Mouse (Mus musculus) embryonic facial prominence, embryonic 13.5 days (tissue): ENCODE results near the gene Glyctk. TPM values are rescaled to one million over a fixed set of nuclear protein-coding genes. Genes with fewer than 3 reads are reported as not detected.

ENCODE experiments used
- ATAC-seq: fragments of 200-750 bp; cut with Nextera tagmentation; 2 replicates; pipeline ENCODE4 v1.8.0; 2017; ENCODE audit warnings: low read depth; ENCODE audit not compliant: insufficient number of reproducible peaks, insufficient read depth, low FRiP score, low TSS enrichment
- H3K27ac ChIP-seq: fragments of 300-500 bp; sonication (generic); 2 replicates; pipeline ENCODE4 v1.5.1; 2015; ENCODE audit warnings: moderate library complexity, mild to moderate bottlenecking, inconsistent platforms
- H3K27me3 ChIP-seq: fragments of 300-500 bp; sonication (generic); 2 replicates; pipeline ENCODE4 v1.6.1; 2015; ENCODE audit warnings: mild to moderate bottlenecking, inconsistent platforms
- H3K36me3 ChIP-seq: fragments of 300-500 bp; sonication (generic); 2 replicates; pipeline ENCODE4 v1.6.1; 2015; ENCODE audit warnings: mild to moderate bottlenecking, inconsistent platforms
- H3K4me1 ChIP-seq: fragments of 300-500 bp; sonication (generic); 2 replicates; pipeline ENCODE4 v1.6.1; 2015; ENCODE audit warnings: inconsistent platforms
- H3K4me2 ChIP-seq: fragments of 300-500 bp; sonication (generic); 2 replicates; pipeline ENCODE4 v1.6.1; 2015; ENCODE audit warnings: moderate library complexity, mild to moderate bottlenecking, inconsistent platforms
- H3K4me3 ChIP-seq: fragments of 300-500 bp; sonication (generic); 2 replicates; pipeline ENCODE4 v1.5.1; 2015; ENCODE audit warnings: mild to moderate bottlenecking, inconsistent platforms
- H3K9ac ChIP-seq: fragments of 300-500 bp; sonication (generic); 2 replicates; pipeline ENCODE4 v1.6.1; 2015; ENCODE audit warnings: mild to moderate bottlenecking, inconsistent platforms
- H3K9me3 ChIP-seq: fragments of 300-500 bp; sonication (generic); 2 replicates; pipeline ENCODE4 v1.6.1; 2016; ENCODE audit warnings: inconsistent platforms
- WGBS: fragments of 180-500 bp; shearing (Covaris S2); methylation state at CpG from one replicate; pipeline ENCODE4 v1.1.7; 2015; ENCODE audit warnings: mixed read lengths; 5-methylcytosine and 5-hydroxymethylcytosine counted together
- microRNA counts: library from miRNA; unstranded; fragments of <30 nt; microRNA quantifications from one replicate; lab custom pipeline; 2016
- microRNA-seq: library from miRNA; unstranded; fragments of <30 nt; microRNA quantifications from one replicate; pipeline ENCODE4, GENCODE M21; 2016
- polyA plus RNA-seq: library from polyadenylated mRNA; unstranded; fragments of >200 nt; fragmentation: Nextera tagmentation; extraction: Ambion mirVana; gene quantifications from 2 replicates; pipeline ENCODE4 v1.2.1, GENCODE M21; 2015

Glyctk gene
- polyA plus RNA-seq, 1 experiment from 2014 or later = 4.6 TPM

DNA sequence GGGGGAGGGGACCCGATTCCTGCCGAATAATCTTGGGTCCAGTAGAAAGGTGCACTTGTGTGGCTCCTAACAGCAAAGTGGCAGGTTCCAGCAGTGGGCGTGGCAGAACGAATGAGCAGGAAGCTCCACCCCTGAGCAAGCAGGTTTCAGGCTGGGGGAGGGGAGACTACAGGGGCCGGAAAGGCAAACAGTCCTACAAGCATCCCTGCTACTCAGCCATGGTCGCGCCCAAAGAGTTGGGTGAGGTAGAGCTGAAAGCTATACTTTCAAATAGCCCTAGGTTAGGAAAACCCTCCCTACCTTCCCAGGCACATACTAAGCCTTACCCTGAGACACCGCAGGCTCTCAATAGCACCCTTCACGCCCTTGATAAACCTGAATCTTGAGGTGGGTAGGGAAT is 51.7 kb downstream of the Glyctk start:
- H3K4me1 ChIP-seq = no peaks in the 10 kb centered on the region
- H3K27me3 ChIP-seq = no peaks in the 10 kb centered on the region
- WGBS = 76% methylated on average over 9 of the region's 9 CpGs
- no peaks in the 10 kb centered on the region for H3K9me3 ChIP-seq
- ATAC-seq = no peak
- H3K36me3 ChIP-seq = no peaks in the 10 kb centered on the region
- no peak overlapping the region for H3K4me3 ChIP-seq
- no peak overlapping the region for H3K4me2 ChIP-seq
- H3K9ac ChIP-seq = no peak overlapping the region
- H3K27ac ChIP-seq = no peak overlapping the region

- Histone ChIP-seq H3K27me3 (no peaks in the 10 kb centered on the region), H3K4me2 (no peak overlapping the region), H3K4me3 (no peak overlapping the region), H3K36me3 (no peaks in the 10 kb centered on the region), H3K9ac (no peak overlapping the region), H3K9me3 (no peaks in the 10 kb centered on the region), H3K4me1 (no peaks in the 10 kb centered on the region), H3K27ac (no peak overlapping the region)
- no peak for ATAC-seq
- 76% methylated on average over 7 of the region's 7 CpGs for WGBS
These were observed 53.5 kb downstream of the Glyctk start for GRCm38 (mm10) chr9:106104401-106104800.

MicroRNA genes within 50 kb of the gene (microRNA counts, 519-probe panel; counts per million panel counts)
- microRNA mmu-let-7g (lab: Ali Mortazavi, UCI) = 5,513 counts per million, percentile 97 among the panel's probes with 10 or more counts

Small RNA genes within 50 kb of the gene (microRNA-seq; reads per million reads assigned to microRNA genes)
- gene Mir135a-1 (8.5 reads per million, percentile 26 among the genes with 10 or more reads in this experiment), gene Mirlet7g (58,482 reads per million, percentile 99 among the genes with 10 or more reads in this experiment)

Other genes starting within 250 kb of the Glyctk start
- gene Col6a5, start 197.5 kb downstream of the Glyctk start, polyA plus RNA-seq = 0.10 TPM in 1 of 2 replicates, not detected in the other
- gene Col6a4, start 61.4 kb downstream of the Glyctk start, polyA plus RNA-seq = 0.21 and 0.37 TPM in 2 replicates
- 28.4 and 30.3 TPM in 2 replicates for gene Wdr82, start 12.8 kb upstream of the Glyctk start, polyA plus RNA-seq
- gene Ppm1m, start 41.6 kb upstream of the Glyctk start, polyA plus RNA-seq = 49.3 and 49.5 TPM in 2 replicates
- gene Twf2, start 45.0 kb upstream of the Glyctk start, polyA plus RNA-seq = 60.5 and 65.9 TPM in 2 replicates
- not detected in 2 replicates for gene Tlr9, start 64.5 kb upstream of the Glyctk start, polyA plus RNA-seq
- gene Alas1, start 90.5 kb upstream of the Glyctk start, polyA plus RNA-seq = 97.7 and 108 TPM in 2 replicates
- gene Poc1a, start 122.9 kb upstream of the Glyctk start, polyA plus RNA-seq = 22.9 and 26.0 TPM in 2 replicates
- 40.3 and 40.6 TPM in 2 replicates for gene Dusp7, start 210.5 kb upstream of the Glyctk start, polyA plus RNA-seq